Mouse (Mus musculus): ENCODE results near the gene Mex3a. TPM values are rescaled to one million over a fixed set of nuclear protein-coding genes. Genes with fewer than 3 reads are reported as not detected.

Gene Mex3a
- polyA plus RNA-seq, 1 experiment from 2014 or later: 34.8 TPM

GRCm38 (mm10) chr3:88556616-88557015 lies 24.4 kb downstream of the Mex3a start:
- H3K4me1 ChIP-seq: peaks cover 32% of the 10 kb centered on the region
- H3K4me3 ChIP-seq: no peak overlapping the region
- H3K9me3 ChIP-seq (replicated peaks): no peaks in the 10 kb centered on the region
- 95% methylated on average over 8 of the region's 8 CpGs for WGBS
- no peak for DNase-seq (ENCODE audit: low spot score)
- H3K27me3 ChIP-seq (ENCODE audit: low read depth, poor library complexity, severe bottlenecking): no peaks in the 10 kb centered on the region
- H3K36me3 ChIP-seq: peaks cover 67% of the 10 kb centered on the region
- H3K27ac ChIP-seq: no peak overlapping the region

DNA sequence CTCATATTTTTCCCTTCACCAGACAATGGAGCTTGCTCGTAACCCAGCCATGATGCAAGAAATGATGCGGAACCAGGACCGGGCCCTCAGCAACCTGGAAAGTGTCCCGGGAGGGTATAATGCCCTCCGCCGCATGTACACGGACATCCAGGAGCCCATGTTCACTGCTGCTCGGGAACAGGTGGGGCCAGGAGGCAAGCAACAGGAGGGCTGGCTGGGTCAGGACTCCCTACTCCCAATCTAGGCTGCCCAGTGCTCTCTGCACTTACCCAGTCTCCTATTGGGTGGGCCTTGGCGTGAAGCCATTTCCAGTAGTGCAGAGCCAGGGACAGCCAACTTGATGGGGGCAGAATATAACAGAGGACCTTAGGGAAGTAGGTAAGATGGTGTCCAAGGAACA lies 27.4 kb downstream of the Mex3a start:
- no peak for DNase-seq (ENCODE audit: low spot score)
- 95% methylated on average over 9 of the region's 9 CpGs for WGBS
- no peak overlapping the region for H3K4me3 ChIP-seq
- H3K4me1 ChIP-seq: peaks cover 11% of the 10 kb centered on the region
- no peaks in the 10 kb centered on the region for H3K27me3 ChIP-seq (ENCODE audit: low read depth, poor library complexity, severe bottlenecking)
- H3K27ac ChIP-seq: no peak overlapping the region
- H3K9me3 ChIP-seq (replicated peaks): no peaks in the 10 kb centered on the region
- H3K36me3 ChIP-seq: peaks cover 95% of the 10 kb centered on the region

GRCm38 (mm10) chr3:88561989-88562388 lies 29.8 kb downstream of the Mex3a start:
- WGBS: 77% methylated on average over 4 of the region's 4 CpGs
- H3K36me3 ChIP-seq: peaks cover 100% of the 10 kb centered on the region

DNA sequence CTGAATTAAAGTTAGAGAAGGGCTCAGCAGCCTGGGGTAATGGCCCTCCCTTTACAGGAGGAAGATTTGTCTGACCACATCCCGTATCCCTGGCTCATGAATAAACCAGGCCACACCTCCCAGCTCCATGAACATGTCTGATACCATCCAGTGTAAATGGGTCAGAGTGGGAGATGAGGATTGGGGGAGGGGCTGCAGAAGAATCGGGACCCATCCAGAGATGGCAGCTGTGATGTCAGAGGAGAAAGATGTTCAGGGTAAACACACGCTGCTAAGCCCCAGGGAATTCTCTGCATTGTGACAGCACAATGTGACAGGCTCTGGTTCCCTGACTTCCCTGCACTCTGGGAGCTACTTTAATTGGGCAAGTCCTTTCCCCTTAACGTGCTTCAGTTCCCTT lies 31.2 kb downstream of the Mex3a start:
- no peaks in the 10 kb centered on the region for H3K27me3 ChIP-seq (ENCODE audit: low read depth, poor library complexity, severe bottlenecking)
- DNase-seq (ENCODE audit: low spot score): no peak
- H3K4me1 ChIP-seq: no peaks in the 10 kb centered on the region
- peaks cover 100% of the 10 kb centered on the region for H3K36me3 ChIP-seq
- no peak overlapping the region for H3K4me3 ChIP-seq
- no peak overlapping the region for H3K27ac ChIP-seq
- 81% methylated on average over 4 of the region's 4 CpGs for WGBS
- no peaks in the 10 kb centered on the region for H3K9me3 ChIP-seq (replicated peaks)

More at GRCm38 (mm10) chr3:88561989-88562388, 29.8 kb downstream of the Mex3a start:
- DNase-seq (ENCODE audit: low spot score): no peak
- Histone ChIP-seq H3K4me1 (no peaks in the 10 kb centered on the region), H3K27ac (no peak overlapping the region), H3K9me3 (replicated peaks) (no peaks in the 10 kb centered on the region), H3K27me3 (ENCODE audit: low read depth, poor library complexity, severe bottlenecking) (no peaks in the 10 kb centered on the region), H3K4me3 (no peak overlapping the region)

DNA sequence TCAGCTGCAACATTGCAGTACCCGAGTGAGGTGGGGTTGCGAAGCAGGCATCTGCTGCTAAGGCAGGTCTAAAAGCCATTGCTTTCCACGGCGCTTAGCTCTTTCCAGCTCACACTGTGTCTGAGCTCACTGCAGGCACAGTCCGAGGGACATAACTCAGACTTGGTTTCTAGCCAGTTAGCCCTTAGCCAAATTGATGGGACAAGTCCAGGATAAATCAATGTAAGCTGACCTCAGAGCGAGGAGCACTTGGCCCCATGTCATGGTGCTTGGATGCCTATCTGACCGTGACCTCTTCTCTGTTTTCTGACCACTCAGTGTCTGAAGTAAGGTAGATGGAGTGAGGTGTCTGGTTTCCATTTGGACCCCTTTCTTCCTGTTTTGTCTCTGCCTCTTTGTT lies 31.8 kb downstream of the Mex3a start:
- H3K36me3 ChIP-seq: peaks cover 100% of the 10 kb centered on the region
- 89% methylated on average over 7 of the region's 7 CpGs for WGBS

DNA sequence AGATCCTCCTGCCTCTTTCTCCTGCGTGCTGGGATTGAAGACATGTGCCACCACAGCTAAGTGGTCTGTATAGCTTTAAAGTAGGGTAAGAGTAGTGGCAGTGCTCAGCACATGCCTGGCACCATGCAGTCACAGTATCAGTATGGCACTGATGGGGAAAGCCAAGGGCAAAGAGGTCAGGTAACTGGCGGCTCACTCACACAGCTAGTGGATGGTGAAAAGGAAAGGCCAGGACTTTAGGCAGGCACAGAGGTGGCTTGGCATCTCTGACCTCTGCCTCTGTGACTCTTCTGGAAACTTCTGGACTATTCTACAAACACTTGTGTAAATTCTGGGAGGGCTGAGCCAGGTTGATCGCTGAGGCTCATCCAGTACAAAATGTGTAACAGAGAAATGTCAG lies 33.9 kb downstream of the Mex3a start:
- Histone ChIP-seq H3K4me1 (no peaks in the 10 kb centered on the region), H3K9me3 (replicated peaks) (no peaks in the 10 kb centered on the region), H3K36me3 (peaks cover 98% of the 10 kb centered on the region), H3K4me3 (no peak overlapping the region), H3K27me3 (ENCODE audit: low read depth, poor library complexity, severe bottlenecking) (no peaks in the 10 kb centered on the region), H3K27ac (no peak overlapping the region)
- no peak for DNase-seq (ENCODE audit: low spot score)
- WGBS: 92% methylated on average over 3 of the region's 3 CpGs

More for the DNA sequence above, 31.8 kb downstream of the Mex3a start:
- Histone ChIP-seq H3K27ac (no peak overlapping the region), H3K4me3 (no peak overlapping the region), H3K27me3 (ENCODE audit: low read depth, poor library complexity, severe bottlenecking) (no peaks in the 10 kb centered on the region), H3K9me3 (replicated peaks) (no peaks in the 10 kb centered on the region), H3K4me1 (no peaks in the 10 kb centered on the region)
- DNase-seq (ENCODE audit: low spot score): no peak

DNA sequence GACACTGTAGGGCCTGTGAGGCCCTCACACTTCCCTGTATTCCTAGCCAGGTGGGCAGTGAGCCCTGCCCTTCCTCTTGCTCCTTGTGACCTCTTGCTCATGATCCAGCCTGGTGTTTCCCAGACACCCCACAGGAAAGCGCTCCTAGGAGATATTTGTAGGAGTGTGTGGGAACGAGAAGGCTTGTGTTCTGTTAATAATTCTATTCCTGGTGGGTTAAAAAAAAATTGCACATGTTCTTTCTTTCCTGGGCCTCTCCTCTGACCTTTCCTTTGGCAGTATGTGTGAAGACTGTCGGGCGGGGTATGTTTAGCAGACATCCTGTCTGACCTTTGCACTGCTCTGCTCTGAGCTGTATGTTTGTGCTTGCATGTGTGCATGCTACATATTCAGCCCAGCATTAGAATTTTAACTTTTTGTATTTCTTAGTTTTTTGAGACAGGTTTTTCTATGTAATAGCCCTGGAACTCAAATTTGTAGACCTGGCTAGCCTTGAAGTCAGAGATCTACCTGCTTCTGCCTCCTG lies 34.4 kb downstream of the Mex3a start:
- Histone ChIP-seq H3K4me1 (no peaks in the 10 kb centered on the region), H3K36me3 (peaks cover 93% of the 10 kb centered on the region), H3K4me3 (no peak overlapping the region), H3K27me3 (ENCODE audit: low read depth, poor library complexity, severe bottlenecking) (no peaks in the 10 kb centered on the region), H3K9me3 (replicated peaks) (no peaks in the 10 kb centered on the region), H3K27ac (no peak overlapping the region)
- WGBS: 93% methylated on average over 4 of the region's 4 CpGs
- DNase-seq (ENCODE audit: low spot score): no peak

DNA sequence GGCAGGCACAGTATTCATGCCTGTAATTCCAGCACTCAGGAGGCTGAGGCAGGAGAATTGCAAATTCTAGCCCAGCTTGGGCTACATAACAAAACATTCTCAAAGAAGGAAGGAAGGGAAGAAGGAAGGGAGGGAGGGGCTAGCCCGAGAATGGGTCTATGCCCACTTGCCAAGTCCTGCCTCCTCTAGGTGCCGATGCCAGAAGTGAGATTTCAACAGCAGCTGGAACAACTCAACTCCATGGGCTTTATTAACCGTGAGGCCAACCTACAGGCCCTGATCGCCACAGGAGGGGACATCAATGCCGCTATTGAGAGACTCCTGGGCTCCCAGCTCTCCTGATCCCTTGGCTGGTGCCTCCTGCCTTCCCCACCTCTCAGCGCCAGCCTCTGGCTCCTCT lies 35.7 kb downstream of the Mex3a start:
- Histone ChIP-seq H3K4me1 (no peaks in the 10 kb centered on the region), H3K27me3 (ENCODE audit: low read depth, poor library complexity, severe bottlenecking) (no peaks in the 10 kb centered on the region), H3K27ac (no peak overlapping the region), H3K4me3 (no peak overlapping the region), H3K9me3 (replicated peaks) (no peaks in the 10 kb centered on the region), H3K36me3 (peaks cover 81% of the 10 kb centered on the region)
- WGBS: 96% methylated on average over 6 of the region's 6 CpGs
- no peak for DNase-seq (ENCODE audit: low spot score)

DNA sequence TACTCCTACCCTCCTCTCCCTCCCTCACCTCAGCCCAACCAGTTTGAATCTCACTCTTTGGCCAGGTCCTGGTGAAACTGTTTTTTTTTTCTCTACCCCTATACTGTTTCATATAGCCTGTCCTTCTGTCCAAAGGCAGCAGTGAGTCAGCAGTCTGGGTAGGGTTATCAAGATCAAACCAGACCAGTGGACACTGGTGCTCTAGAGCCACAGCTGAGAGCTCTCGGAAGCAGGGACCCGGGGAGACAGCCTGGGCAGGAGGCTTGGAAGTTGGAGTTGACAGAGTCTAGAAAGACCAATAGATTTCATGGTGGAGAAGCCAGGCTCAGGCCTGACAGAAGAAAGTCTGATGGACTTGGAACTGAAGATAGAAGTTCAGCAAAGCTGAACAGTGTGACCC lies 36.4 kb downstream of the Mex3a start:
- no peak overlapping the region for H3K4me3 ChIP-seq
- DNase-seq (ENCODE audit: low spot score): no peak
- no peaks in the 10 kb centered on the region for H3K27me3 ChIP-seq (ENCODE audit: low read depth, poor library complexity, severe bottlenecking)
- H3K9me3 ChIP-seq (replicated peaks): no peaks in the 10 kb centered on the region
- WGBS: 91% methylated on average over 2 of the region's 2 CpGs
- peaks cover 73% of the 10 kb centered on the region for H3K36me3 ChIP-seq
- no peaks in the 10 kb centered on the region for H3K4me1 ChIP-seq
- H3K27ac ChIP-seq: no peak overlapping the region

DNA sequence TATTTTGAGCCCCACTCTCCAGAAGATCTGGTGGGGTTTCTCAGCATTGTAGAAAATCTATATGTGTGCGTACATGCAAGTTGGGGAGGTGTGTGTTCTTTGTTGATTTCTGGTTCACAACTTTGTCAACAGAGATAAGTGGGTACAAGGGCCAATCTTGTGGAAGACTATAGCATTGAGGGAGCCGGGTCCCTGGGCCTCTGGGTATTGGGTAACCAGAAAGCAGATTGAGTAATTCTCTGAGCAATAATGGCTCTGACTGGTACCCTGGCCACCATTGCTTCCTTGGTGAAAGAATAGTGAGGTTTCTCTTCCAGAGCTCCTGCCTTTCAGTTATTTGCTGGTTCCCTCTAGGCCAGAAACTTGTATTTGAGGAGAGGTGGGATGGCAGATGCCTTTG lies 36.9 kb downstream of the Mex3a start:
- Histone ChIP-seq H3K27me3 (ENCODE audit: low read depth, poor library complexity, severe bottlenecking) (no peaks in the 10 kb centered on the region), H3K36me3 (peaks cover 69% of the 10 kb centered on the region), H3K27ac (no peak overlapping the region), H3K4me1 (no peaks in the 10 kb centered on the region), H3K4me3 (no peak overlapping the region), H3K9me3 (replicated peaks) (no peaks in the 10 kb centered on the region)
- DNase-seq (ENCODE audit: low spot score): no peak
- 92% methylated on average over 2 of the region's 2 CpGs for WGBS

DNA sequence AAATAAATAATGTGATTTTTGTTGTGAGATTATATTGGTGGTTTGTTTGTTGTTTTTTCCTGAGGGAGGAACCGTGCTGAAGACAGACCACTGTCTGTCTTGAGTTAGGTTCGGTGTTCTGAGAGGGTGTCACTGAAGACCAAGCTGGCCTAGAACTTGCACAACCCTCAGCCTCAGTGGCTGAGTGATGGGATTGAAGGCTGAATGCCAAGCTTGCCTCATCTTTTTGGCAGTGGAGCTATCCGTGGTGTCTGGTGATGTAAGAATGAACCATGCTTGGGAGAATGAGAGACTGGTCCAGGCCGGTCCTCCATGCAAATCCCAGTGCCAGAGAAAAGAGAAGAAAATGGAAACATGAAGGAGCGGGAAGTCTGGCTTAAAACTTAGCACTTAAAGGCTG lies 37.5 kb downstream of the Mex3a start:
- Histone ChIP-seq H3K27ac (no peak overlapping the region), H3K27me3 (ENCODE audit: low read depth, poor library complexity, severe bottlenecking) (no peaks in the 10 kb centered on the region), H3K9me3 (replicated peaks) (no peaks in the 10 kb centered on the region), H3K4me3 (no peak overlapping the region), H3K36me3 (peaks cover 63% of the 10 kb centered on the region), H3K4me1 (no peaks in the 10 kb centered on the region)
- 87% methylated on average over 5 of the region's 5 CpGs for WGBS
- DNase-seq (ENCODE audit: low spot score): no peak

DNA sequence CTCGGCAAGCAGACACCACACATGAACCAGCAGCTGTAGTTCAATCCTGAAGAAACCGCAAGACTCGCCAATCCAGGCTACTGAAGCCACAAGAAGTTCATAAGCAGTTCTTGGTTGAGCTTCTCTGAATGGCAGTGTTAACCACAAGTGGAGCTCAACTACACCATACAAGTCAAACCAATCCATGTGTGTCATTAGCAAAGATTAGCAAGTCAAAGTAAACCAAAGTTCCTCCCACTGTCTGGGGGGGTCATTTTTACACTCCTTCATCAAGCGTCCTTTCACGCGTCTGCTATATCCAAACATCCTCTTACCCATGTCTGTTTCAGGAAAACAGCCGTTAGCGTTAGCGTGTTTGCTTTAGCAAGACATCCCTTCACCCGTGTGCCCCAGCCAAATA lies 38.1 kb downstream of the Mex3a start:
- H3K4me1 ChIP-seq: no peaks in the 10 kb centered on the region
- H3K27ac ChIP-seq: no peak overlapping the region
- no peak for DNase-seq (ENCODE audit: low spot score)
- peaks cover 56% of the 10 kb centered on the region for H3K36me3 ChIP-seq
- H3K4me3 ChIP-seq: no peak overlapping the region
- 95% methylated on average over 10 of the region's 10 CpGs for WGBS
- H3K9me3 ChIP-seq (replicated peaks): no peaks in the 10 kb centered on the region
- no peaks in the 10 kb centered on the region for H3K27me3 ChIP-seq (ENCODE audit: low read depth, poor library complexity, severe bottlenecking)

GRCm38 (mm10) chr3:88571856-88572255 lies 39.7 kb downstream of the Mex3a start:
- Histone ChIP-seq H3K36me3 (peaks cover 41% of the 10 kb centered on the region), H3K4me1 (no peaks in the 10 kb centered on the region), H3K4me3 (no peak overlapping the region), H3K27ac (no peak overlapping the region), H3K27me3 (ENCODE audit: low read depth, poor library complexity, severe bottlenecking) (no peaks in the 10 kb centered on the region), H3K9me3 (replicated peaks) (no peaks in the 10 kb centered on the region)
- DNase-seq (ENCODE audit: low spot score): no peak
- WGBS: 78% methylated on average over 1 of the region's 1 CpGs

- Histone ChIP-seq H3K9me3 (replicated peaks) (no peaks in the 10 kb centered on the region), H3K27ac (no peak overlapping the region), H3K4me3 (no peak overlapping the region), H3K36me3 (peaks cover 31% of the 10 kb centered on the region), H3K27me3 (ENCODE audit: low read depth, poor library complexity, severe bottlenecking) (no peaks in the 10 kb centered on the region), H3K4me1 (no peaks in the 10 kb centered on the region)
- WGBS: 89% methylated on average over 2 of the region's 2 CpGs
- DNase-seq (ENCODE audit: low spot score): no peak
Measured at GRCm38 (mm10) chr3:88572835-88573234, 40.6 kb downstream of the Mex3a start.

Data from limb, embryonic 10.5 days (tissue).